Mouse (Mus musculus): ENCODE measurements around the gene Sprtn.

Gene Sprtn

DNA sequence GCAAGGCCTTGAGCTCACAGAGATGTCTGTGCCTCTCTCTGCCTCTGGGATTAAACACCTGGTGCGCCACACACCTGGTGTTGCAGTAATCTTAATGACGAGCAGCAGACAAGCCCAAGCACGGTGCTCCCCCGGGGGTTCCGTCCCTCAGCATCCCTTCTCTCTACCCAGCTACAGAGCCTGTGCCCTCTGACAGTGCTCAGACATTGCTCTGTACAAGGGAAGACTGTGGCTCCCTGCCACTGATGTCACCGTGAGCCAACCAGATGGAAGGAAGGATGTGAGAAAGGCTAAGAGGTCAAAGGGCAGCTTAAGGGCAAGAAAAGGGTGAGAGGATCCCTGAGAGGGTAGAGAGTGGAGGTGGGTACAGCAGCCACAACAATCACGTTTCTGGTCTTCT, 46.7 kb downstream of the Sprtn start:
- DNase-seq (ENCODE audit: low read depth, low spot score): no peak

DNA sequence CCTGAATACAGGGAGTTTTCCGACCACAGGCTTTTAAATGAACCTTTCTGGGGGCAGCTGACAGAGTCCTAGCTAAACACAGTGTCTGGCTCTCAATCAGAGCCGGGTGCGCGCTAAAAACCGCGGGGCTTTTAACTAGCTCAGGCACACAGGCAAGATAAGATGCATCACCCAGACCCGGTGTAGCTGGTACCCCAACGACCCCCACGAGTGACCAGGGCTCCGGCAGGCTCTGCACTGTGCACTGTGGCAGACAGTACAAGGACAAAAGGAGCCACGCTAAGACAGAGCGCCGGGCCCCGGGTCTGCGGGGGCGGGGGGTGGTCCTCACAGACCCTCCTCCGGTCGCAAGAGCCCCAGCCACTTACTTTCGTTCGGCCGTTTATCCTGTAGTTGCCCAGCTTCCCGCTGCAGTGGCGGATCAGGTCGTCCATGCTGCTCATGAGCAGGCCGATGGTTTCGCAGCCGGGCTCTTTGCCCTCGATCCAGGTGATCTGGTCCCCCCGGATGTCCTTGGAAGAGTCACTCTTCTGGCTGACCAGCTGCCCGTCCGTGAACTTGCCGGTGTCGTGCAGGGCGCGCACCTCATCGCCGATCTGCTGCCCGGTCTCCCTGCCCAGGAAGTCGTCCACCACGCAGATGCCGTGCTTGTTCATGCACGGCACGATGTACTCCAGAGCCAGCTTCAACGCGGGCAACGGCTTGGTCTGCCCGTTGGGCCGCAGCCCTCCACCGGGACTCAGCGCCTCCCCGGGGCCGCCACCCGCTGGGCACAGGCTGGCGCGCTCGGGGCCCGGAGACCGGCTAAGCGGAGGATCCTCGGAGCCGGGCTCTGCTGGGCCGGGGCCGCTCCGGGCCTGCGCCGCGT, 50.4 kb downstream of the Sprtn start:
- DNase-seq (ENCODE audit: low read depth, low spot score): no peak

DNA sequence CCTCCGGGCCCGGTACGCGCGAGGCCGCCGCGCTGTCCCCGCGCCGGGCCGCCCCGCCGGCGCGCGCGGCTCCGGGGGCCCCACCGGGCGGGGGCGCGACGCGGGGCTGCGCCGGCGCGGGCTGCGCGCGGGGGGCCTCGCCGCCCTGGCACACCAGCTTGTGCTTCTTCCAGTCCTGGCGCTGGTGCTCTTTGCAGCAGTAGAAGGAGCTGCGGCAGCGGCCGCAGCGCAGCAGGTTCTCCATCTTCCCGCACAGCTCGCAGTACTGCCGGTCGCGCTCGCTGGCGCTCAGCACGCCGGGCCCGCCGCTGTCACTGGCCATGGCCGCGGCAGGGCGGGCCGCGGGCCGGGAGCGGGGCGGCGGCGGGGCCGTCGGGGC, 51.0 kb downstream of the Sprtn start:
- DNase-seq (ENCODE audit: low read depth, low spot score): no peak

DNA sequence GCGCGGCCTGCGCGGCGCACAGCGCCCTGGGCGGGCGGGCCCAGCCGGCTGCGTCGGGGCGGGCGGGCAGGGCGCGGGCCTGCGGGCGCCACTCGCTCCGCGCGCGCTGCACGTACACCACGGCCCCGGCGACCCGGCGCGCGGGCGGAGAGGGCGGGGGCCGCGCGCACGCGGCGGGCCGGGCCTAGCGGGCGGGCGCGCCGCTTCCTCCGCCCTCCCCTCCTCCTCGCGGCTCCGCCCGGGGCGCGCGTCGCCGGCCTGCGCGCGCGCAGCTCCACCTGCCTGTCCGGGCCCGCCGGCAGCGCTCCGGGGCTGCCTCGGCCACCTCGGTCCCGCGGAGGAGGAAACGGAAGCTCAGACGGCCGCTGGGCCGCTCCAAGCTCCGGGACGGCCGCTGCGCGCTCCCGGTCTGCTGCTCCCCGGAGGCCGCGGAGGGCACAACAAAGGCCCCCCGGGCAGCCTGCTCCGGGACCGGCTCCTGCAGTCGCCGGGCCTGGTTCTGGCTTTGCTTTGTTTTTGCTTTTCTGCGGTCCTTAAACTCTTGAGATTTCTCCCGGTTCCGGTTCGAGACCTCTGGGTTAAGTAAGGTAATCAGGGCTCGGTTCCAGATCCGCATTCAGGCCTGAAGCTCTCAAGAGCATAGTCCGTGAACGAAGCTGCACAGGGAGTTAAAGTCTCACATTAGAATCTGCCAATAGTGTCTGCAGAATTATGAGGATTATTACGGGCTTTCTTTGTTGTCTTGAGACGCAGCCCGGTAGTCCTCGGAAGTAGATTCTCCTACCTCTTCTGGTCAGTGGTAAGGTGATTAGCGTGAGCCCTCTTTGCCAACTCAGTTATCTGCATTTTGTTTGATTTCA, 51.8 kb downstream of the Sprtn start, which contains the start of gene Egln1:
Egln1 (minus strand) TSS at position 116 of the 860 bp plus-strand sequence.
- DNase-seq (ENCODE audit: low read depth, low spot score): peak; percentile 74

DNA sequence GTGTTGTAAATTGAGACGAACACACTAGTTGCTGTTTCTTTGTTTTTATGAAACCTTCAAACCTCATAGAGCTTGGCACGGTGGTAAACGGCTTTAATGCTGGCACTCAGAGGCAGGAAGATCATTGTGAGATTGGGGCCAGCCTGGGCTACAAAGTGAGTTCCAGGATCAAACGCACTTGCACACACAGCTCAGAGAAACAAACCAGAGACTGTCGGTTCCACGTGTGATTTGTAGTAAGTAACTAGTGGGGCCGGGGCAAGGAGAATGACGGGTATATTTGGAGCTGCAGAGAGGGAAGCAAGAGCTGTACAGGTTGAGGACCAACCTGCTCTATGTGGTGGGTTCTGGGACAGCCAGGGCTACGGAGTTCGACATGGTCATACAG, 52.4 kb downstream of the Sprtn start:
- no peak for DNase-seq (ENCODE audit: low read depth, low spot score)

DNA sequence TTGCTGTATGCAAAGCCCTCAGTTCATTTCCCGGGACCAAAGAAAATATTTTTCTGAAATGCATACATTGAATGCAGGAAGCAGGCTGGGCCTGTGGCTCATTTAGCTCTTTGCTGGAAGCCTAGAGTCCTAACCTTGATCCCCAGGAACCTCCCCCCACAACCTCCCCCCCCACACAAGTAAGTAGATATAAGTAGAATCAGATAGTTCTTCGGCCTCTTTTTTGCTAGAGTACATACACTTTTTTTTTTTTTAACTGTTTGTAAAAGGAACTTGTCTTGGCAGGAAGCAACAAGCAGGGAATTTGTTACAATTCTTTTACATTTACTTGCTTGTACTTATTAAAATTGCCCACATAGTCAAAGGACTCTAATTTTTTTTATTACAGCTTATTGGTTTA, 53.2 kb downstream of the Sprtn start:
- DNase-seq (ENCODE audit: low read depth, low spot score): no peak

DNA sequence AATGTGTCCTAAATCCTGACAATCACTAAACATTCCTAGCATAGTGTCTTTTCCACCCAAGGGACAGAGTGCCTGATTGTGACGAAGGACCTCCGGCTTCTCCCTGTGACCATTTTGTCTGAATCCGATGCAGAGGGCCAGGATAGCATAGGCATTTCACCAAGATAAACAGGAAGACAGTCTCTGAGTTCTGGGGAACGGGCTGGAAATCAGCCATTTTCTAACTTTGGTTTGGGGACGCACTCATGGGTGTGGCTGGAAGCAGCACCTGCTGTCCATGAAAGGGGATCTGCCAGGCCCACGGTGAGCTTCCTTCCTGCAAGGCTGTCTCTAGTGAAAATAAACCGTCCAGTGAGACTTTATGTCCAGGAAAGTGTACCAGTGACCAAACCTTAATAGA, 55.5 kb downstream of the Sprtn start:
- no peak for DNase-seq (ENCODE audit: low read depth, low spot score)

DNA sequence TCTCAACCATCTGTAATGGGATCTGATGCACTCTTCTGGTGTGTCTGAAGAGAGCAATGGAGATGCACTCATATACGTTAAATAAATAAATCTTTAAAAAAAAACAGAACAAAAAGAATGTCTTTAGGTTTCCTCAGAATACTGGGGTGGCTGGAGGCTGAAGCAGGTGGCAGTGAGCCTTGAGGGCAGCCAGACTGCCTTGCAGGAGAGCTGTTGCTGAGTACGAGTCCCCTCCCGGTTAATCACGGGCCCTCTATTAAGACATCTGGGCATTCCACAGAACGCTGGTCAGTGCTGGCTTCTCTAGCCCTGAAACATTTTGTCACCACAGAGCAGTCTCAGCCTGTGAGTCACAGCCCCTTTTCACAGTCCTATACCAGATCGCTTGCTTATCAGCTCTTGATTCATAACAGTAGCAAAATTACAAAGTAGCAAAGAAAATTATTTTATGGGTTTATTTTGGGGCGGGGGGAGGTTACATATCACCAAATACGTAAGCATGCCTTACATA, 56.9 kb downstream of the Sprtn start:
- DNase-seq (ENCODE audit: low read depth, low spot score): no peak
